Mouse (Mus musculus) thymus, adult 2 months (tissue): ENCODE measurements around the gene BC055324.

Experiments
- CTCF ChIP-seq: fragments of 200-500 bp; IDR thresholded peaks from 2 replicates; pipeline ENCODE4 v1.5.1; 2012; ENCODE audit warnings: mild to moderate bottlenecking, control low read depth, low read length, moderate library complexity, borderline replicate concordance; ENCODE audit not compliant: control insufficient read depth, poor library complexity, insufficient read depth; ENCODE audit errors: extremely low read depth
- POLR2A ChIP-seq: fragments of 200-500 bp; IDR thresholded peaks from 2 replicates; pipeline ENCODE4 v1.6.1; 2012; ENCODE audit warnings: mild to moderate bottlenecking, low read length, control low read depth, moderate library complexity; ENCODE audit not compliant: control insufficient read depth, poor library complexity, insufficient read depth; ENCODE audit errors: extremely low read depth

DNA sequence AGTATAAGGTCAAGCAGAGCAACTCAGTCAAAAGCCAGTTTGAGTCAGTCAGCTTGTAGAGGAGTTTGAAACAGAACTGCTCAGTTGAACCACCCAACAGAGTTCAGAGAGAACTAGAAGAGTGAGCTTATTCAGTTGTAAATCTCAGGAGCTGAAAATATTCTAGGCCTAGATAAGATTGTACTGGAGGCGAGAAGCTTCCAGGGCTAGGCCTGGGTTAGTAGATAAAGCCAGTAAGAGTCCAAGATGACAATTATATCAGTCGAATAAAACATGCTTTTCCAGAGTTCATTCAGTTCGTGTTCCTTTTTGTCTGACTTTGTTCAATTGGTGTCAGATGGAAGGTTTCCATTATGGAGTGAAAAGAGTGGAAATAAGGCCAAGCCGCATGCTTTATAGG, 31.1 kb upstream of the BC055324 start:
- TF ChIP-seq CTCF = no peak
- no peak for TF ChIP-seq POLR2A
